Mouse (Mus musculus): ENCODE data around the gene Samd4. TPM values are rescaled to one million over a fixed set of nuclear protein-coding genes. Genes with fewer than 3 reads are reported as not detected.

Samd4 gene
- total RNA-seq, 2 experiments from 2014 or later: 56.0 to 58.2 TPM

DNA sequence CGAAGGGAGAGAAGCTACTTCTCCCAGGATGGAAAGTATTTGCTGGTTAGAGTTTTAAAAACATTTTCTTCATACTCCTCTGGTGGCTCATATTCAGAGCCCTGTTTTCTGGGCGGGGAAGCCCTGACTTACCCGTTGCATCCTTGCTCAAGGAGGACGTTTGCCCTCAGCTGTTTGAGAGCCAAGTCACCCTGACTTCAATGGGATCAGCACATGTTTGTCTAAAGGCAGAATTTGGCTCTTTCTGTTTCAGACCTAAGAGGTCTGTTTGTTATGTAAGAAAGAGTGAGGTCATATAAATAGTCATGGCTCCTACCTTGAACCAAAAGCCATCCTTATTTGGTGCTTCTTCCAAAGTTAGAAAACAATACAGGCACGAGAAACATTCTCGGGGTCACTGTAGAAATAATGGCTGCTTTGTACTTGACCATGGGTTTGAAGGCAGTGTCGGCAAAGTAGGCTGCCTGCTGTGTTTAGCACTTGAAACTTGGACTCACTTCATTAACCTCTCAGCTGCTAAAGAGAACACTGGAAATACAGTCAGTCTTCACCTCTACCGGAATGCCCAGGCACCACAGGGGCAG lies 102.0 kb downstream of the Samd4 start:
- intact Hi-C loops (cut with DNase I): no loop called here
- no peak for DNase-seq

GRCm38 (mm10) chr14:46989694-46990093 lies 107.0 kb downstream of the Samd4 start:
- intact Hi-C loops (cut with DNase I): no loop called here
- DNase-seq: no peak

- DNase-seq: no peak
- intact Hi-C loops (cut with DNase I): no loop called here
Measured at GRCm38 (mm10) chr14:46990450-46990849, 107.8 kb downstream of the Samd4 start.

DNA sequence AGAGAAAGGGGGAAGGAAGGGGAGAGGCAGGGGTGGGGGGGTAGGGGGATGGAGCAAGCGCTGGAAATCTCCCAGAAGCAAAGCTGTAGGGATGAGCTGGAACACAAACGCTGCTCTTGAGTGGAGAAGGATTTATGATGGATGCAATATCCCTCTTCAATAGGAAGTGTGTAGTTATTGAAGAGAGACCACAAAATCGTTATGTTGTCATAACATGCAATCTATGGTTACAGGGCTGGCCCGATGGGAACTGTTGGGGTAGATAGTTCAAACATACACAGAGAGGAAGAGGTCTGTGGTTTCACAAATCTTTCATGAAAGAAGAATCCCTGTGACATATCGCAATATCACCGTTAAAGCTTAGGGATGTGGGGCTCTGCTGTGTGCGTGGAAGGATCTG lies 112.0 kb downstream of the Samd4 start:
- DNase-seq: no peak
- intact Hi-C loops (cut with DNase I): no loop called here

- intact Hi-C loops (cut with DNase I): loop anchor here (1.0 to 10.0 kb wide), 2 partner anchors 87 to 185 kb away; partner anchors contain the start of gene Gch1
- peak in 1 of 2 experiments; percentile 58 for DNase-seq
Measured at GRCm38 (mm10) chr14:46999321-47000025, 116.8 kb downstream of the Samd4 start.

DNA sequence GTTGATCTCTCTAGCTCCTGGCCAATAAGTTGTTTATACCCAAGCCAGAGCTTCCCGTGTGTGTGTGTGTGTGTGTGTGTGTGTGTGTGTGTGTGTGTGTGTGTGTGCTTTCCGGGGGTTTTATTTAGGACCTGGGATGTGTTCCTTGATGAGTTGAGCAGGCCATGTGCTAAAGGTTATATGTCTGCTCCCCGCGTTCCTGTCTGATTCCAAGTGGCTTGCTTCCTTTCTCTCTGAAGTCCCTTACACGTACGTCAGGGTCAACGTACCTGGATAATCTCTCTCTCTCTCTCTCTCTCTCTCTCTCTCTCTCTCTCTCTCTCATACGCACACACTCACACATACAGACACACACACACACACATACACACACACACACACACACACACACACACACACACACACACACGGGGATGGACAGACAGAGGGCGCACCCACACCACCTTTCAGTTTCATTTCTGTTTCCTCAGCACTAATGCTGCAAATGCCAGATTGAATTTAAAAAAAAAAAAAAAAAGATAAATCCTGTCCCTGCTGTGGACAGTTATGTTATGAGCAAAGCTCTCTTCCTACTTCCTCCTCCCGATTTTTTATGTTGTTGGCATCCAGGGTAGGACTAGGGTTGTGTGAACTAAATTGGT lies 117.6 kb downstream of the Samd4 start:
- peak; percentile 48 to 49 for DNase-seq
- intact Hi-C loops (cut with DNase I): loop anchor here (10.0 kb wide), 1 partner anchor 185 kb away; the partner anchor contains the start of gene Gch1

DNA sequence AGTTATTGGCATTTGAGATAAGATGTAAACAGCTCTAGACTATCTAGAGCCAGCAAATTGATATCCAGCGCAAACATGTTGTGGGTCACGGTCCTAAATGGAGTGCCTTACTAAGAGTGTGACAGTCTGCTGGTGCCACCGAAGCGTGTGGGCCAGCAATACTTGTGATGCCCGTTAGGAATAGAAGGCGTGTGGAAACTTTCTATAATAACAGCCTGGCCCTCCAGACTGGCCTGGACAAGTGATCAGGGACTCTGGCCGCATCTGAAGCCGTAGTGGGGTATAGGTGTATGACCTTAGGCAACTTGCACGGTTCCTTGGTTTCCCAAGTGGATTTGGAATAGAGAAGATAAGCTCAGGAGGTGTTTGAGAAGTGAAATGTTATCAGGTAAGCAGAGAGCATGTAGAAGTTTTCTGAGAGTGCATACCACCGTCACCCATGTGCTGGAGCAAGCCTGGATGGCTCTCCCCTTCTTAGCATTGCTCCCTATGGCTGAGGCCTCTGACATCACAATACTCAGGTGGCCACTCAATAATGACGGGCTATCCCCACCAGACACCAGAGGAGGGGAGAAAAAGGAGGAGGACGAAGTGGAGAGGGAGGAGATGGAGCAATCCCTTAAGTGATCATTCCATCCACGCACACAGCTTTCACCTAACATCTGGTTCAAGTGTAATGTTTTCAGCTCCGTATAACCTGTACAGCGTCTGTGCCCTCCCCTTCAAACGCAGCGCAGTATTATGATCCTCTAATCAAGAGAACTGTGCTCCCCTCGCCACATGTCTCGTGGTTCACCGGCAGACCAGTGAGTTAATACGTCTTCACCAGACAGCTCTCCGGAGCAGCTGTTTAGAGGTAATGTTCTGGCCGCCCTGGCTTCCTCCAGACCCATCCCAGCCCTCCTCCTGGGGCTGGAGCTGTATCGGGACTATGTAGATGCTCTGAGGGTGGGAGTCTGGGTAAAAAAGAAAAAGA lies 118.4 kb downstream of the Samd4 start:
- no peak for DNase-seq
- intact Hi-C loops (cut with DNase I): loop anchor here (10.0 kb wide), 1 partner anchor 184 kb away; the partner anchor contains the start of gene Gch1

DNA sequence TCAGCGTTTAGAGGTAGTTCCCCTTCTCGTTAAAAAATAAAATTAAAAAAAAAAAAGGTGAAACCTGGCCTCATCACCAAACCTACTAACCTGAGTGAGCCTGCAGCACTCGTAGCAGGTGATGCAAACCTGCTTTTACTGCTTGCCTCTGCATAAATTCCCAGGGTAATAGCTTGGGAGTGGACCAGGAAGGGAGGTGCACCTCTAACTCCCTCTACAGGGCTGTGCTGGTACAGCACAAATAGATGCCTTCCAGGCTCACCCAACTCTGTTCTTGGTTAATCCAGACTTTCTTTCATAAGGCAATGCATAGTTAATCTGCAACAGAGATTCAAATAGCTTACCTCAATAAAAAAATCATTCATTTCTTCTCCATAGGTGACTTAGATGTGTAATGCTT lies 121.5 kb downstream of the Samd4 start:
- peak in 1 of 2 experiments; percentile 49 for DNase-seq
- intact Hi-C loops (cut with DNase I): loop anchor here (10.0 kb wide), 1 partner anchor 181 kb away; the partner anchor contains the start of gene Gch1

DNA sequence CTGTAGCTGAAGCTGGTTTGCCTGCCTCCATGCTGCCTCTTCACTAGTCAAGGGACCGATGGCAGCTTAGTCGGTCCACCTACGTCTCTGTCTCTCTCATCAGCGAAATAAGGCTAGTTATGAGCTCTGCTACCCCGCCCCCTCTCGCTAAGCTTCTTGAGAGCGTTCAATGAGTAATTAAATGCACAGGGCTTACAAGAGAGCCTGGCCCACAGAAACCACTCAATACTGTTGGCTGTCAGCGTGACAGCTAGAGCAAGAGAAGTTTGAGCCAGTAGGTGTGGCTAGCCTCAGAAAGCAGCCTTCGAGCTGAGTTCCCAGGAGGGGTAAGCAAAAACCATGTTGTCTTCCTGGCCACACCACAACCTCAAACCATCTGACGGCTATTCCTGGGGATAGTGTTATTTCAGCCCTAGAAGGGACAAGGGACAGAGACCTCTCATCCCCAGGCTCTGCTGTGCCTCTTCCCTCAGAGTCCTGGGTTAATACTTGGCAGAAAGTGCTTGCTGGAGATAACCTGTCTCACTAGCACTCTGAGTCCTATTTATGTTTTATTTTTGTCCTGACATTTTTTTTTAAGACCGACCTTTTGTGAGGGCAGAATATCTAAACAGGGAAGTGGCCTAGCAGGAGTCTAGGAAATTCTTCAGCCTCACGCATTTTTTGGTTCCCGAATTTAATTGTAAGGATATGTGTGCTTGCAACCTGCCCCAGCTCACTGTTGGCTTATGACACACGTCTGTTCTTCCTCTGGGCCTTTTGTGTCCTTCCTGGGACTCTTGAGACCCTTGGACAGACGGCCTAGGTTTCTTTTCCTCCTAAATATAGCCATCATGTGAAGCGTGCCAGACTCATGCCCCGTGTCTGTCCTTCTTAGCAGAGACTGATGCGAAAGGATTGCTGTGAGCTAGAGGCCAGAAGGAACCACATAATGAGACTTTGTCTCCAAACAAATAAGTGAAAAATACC lies 128.8 kb downstream of the Samd4 start:
- intact Hi-C loops (cut with DNase I): loop anchor here (5.0 kb wide), 1 partner anchor 41 kb away; no protein-coding TSS in a partner anchor

GRCm38 (mm10) chr14:47015618-47016017 lies 133.0 kb downstream of the Samd4 start:
- no peak for DNase-seq
- intact Hi-C loops (cut with DNase I): no loop called here

More for the DNA sequence above, 128.8 kb downstream of the Samd4 start:
- DNase-seq: peak; percentile 26 to 48

- intact Hi-C loops (cut with DNase I): no loop called here
Measured at GRCm38 (mm10) chr14:47017658-47018057, 135.0 kb downstream of the Samd4 start.

GRCm38 (mm10) chr14:47020886-47021285 lies 138.2 kb downstream of the Samd4 start:
- intact Hi-C loops (cut with DNase I): no loop called here

More at GRCm38 (mm10) chr14:47017658-47018057, 135.0 kb downstream of the Samd4 start:
- DNase-seq: no peak

DNA sequence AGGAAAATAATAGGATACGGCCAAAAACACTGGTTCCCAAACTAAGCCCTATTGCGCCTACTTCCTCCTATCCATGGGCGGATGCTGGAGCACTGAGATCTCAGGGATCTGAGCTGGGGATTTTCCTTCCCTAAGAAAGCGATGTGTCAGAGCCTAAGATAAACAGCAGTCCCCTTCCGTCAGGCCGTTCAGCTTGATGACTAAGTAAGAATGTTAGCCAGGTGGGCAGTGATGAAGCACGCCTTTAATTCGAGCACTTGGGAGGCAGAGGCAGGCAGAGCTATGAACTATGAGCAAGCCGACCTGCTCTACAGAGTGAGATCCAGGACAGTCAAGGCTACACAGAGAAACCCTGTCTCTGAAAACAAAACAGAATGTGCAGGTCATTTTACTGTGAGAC lies 140.9 kb downstream of the Samd4 start:
- DNase-seq: no peak
- intact Hi-C loops (cut with DNase I): no loop called here

More at GRCm38 (mm10) chr14:47020886-47021285, 138.2 kb downstream of the Samd4 start:
- no peak for DNase-seq

DNA sequence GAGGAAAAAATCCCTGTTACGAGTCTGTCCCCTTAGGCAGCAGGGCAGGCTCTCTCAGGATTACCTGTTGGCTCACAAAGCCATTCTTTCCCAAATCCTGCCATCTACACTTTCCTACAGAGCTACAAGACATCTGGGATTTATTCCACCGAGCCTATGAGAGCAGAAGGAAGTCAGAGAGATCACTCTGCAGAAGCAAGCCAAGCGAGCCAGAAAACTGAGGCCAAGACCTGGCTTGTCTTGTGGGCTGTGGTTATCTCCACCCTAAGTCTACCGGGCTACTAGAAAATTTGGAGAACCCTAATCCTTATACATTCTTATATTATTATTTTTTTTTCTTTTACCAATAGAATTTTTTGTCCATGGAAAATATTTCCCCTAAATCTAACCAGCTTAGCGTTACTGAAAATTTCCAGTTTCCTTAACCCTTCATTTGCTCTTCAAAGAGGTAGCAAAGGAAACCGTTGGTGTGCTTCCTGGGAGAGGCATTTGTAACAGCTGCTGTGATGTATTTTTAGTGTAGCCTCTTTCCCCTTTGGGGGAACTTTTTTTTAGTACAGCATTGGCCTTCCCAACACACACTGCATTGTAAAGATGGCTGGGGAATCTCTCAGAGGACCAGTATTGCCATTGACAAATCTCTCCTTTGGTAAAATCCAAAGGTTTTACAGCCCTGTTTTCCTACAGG lies 144.9 kb downstream of the Samd4 start:
- DNase-seq: no peak
- intact Hi-C loops (cut with DNase I): no loop called here

- intact Hi-C loops (cut with DNase I): no loop called here
- DNase-seq: no peak
Measured at GRCm38 (mm10) chr14:47031542-47031941, 148.9 kb downstream of the Samd4 start.

DNA sequence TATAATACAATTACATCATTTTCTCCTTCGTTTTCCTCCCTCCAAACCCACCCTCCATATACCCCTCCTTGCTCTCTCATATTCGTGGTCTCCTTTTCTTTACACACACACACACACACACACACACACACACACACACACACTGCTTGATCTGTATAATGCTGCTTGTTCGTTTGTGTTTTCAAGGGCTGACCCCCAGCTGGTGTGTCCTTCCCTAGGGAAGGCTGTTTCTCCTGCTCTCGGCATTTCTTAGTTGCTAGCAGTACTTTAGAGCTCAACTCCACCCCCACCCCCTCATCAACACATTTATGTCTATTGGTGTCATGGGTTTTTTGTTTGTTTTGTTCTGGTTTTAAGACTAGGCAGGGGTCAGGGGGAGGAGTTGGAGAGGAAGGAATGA lies 149.5 kb downstream of the Samd4 start:
- no peak for DNase-seq
- intact Hi-C loops (cut with DNase I): no loop called here

DNA sequence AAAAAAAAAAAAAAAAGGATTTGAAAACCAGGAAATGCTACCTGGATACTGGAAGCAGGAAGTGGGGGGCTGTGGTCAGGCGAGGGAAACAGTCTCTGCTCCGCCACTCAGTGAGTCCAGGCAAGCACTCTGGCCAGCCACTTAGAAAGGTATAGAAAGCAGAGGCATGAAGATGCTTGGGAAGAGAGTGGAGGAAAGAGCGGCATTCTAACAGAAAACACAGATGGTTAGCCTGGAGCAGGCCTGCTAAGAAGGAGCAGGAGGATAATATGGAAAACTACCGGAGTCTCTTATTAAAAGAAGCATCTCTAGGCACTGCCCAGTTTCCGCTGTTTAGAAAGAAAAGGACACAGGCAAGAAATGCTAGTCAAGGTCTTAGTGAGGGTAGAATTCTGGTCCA lies 150.8 kb downstream of the Samd4 start:
- no peak for DNase-seq
- intact Hi-C loops (cut with DNase I): no loop called here

- intact Hi-C loops (cut with DNase I): no loop called here
- DNase-seq: no peak
Measured at GRCm38 (mm10) chr14:47041699-47042098, 159.0 kb downstream of the Samd4 start.
